Mouse (Mus musculus) urinary bladder, postnatal 14 days (tissue): ENCODE measurements around the gene Gm10147.
"Not testable (repeated sequence)": the region's sequence is repeated elsewhere in the genome, so short reads cannot be mapped to it uniquely, and the experiment has no call there.

Experiments
- DNase-seq: peaks from one replicate; pipeline ENCODE4 v3.0.0; 2021; ENCODE audit warnings: low spot score

Gene Gm10147

DNA sequence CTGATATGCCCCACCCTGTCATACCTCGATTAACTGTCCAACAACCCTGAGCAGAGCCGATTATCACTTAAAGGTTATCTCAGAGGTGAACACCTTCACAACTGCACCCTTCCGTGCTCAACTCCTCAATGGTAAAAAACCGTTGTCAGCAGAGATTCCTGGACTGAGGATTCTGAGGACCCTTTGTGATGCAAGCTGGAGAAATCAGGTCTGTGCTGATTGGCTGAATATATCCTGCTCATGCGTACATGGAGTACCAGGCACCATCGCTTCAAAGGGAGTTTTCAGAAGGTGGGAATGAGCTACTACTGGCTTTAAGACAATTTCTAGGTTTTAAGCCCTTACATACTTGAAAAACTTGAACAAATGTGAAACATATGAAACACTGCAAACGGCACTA, at the start of gene Gm10147:
Gene Gm10147, minus strand, starts transcription at position 101 of the 400 bp plus-strand sequence.
- DNase-seq, result not testable (repeated sequence)
